Comparison of ENCODE assay signal across 8 mouse cellular contexts in genomic region chr11:61300716-61301392, GRCm38 (mm10). TPM values are rescaled to one million over a fixed set of nuclear protein-coding genes. Genes with fewer than 3 reads are reported as not detected.
DNase-seq lines count a peak whose midpoint lies in the region; ATAC-seq and TF ChIP-seq lines count a peak whose summit lies in the region.

No protein-coding gene starts in this region.

- 0 out of 2 replicates have a peak, but pooled peaks cover 3% of the 10 kb centered on the region for H3K9me3 ChIP-seq in embryonic facial prominence, embryonic 10.5 days
- no peaks in the 10 kb centered on the region for H3K9me3 ChIP-seq in hindbrain, embryonic 11.5 days (ENCODE audit: control insufficient read depth, low read length)
- H3K9me3 ChIP-seq in liver, embryonic 14.5 days (ENCODE audit: control insufficient read depth, low read length): no peaks in the 10 kb centered on the region; the same call in 1 of the 2 replicates

- H3K4me1 ChIP-seq in embryonic facial prominence, embryonic 10.5 days: peaks cover 13% of the 10 kb centered on the region
- no peaks in the 10 kb centered on the region; the same call in 1 of the 2 replicates for H3K4me1 ChIP-seq in hindbrain, embryonic 11.5 days (replicated peaks; ENCODE audit: control insufficient read depth, insufficient read depth, low read length)
- peaks cover 0 to 11% of the 10 kb centered on the region in 2 experiments; a peak in 2 of 4 replicates for H3K4me1 ChIP-seq in liver, embryonic 14.5 days (replicated peaks; ENCODE audit: control insufficient read depth in 2 of 2, insufficient read depth in 2 of 2, low read length in 1 of 2)

- no peak for TF ChIP-seq EP300 in liver, embryonic 14.5 days (IDR thresholded peaks at IDR 0.05; ENCODE audit: low read depth)

- peak overlapping the region; percentile 72 for H3K27ac ChIP-seq in embryonic facial prominence, embryonic 10.5 days (replicated peaks)
- H3K27ac ChIP-seq in hindbrain, embryonic 11.5 days (ENCODE audit: low read depth, low read length): no peak overlapping the region
- H3K27ac ChIP-seq in liver, embryonic 14.5 days: no peak overlapping the region

- H3K36me3 ChIP-seq in embryonic facial prominence, embryonic 10.5 days (replicated peaks): no peaks in the 10 kb centered on the region
- H3K36me3 ChIP-seq in hindbrain, embryonic 11.5 days (ENCODE audit: control insufficient read depth, insufficient read depth, low read length): no peaks in the 10 kb centered on the region
- H3K36me3 ChIP-seq in liver, embryonic 14.5 days (replicated peaks; ENCODE audit: control insufficient read depth, insufficient read depth, low read depth): no peaks in the 10 kb centered on the region

- peak overlapping the region; percentile 27 for H3K4me3 ChIP-seq in embryonic facial prominence, embryonic 10.5 days
- H3K4me3 ChIP-seq in hindbrain, embryonic 11.5 days (ENCODE audit: low read depth, low read length): no peak overlapping the region
- H3K4me3 ChIP-seq in liver, embryonic 14.5 days (ENCODE audit: insufficient read depth in 1 of 2, low read depth in 2 of 2, low read length in 2 of 2): peak overlapping the region in 1 of 2 experiments; percentile 2; a peak in 1 of 4 replicates

- no peak for TF ChIP-seq CTCF in liver, embryonic 14.5 days (IDR thresholded peaks at IDR 0.05; ENCODE audit: low read depth)

- 0 out of 2 replicates have a peak overlapping the region, but pooled peaks have one; percentile 15 for H3K9ac ChIP-seq in hindbrain, embryonic 11.5 days (ENCODE audit: low read depth, low read length)
- H3K9ac ChIP-seq in liver, embryonic 14.5 days (replicated peaks): no peak overlapping the region; the same call in 1 of the 2 replicates

- peak overlapping the region; percentile 11; the same call in 1 of the 2 replicates for H3K4me2 ChIP-seq in hindbrain, embryonic 11.5 days (replicated peaks; ENCODE audit: low read depth, low read length)
- peak overlapping the region; percentile 44 for H3K4me2 ChIP-seq in liver, embryonic 14.5 days (ENCODE audit: low read depth)

- WGBS in embryonic facial prominence, embryonic 10.5 days: 16% methylated on average over 16 of the region's 16 CpGs
- WGBS in hindbrain, embryonic 11.5 days: 22% methylated on average over 10 of the region's 16 CpGs
- WGBS in liver, embryonic 14.5 days (ENCODE audit: insufficient replicate concordance): 38% methylated on average over 12 of the region's 16 CpGs

- 0 out of 2 replicates have a peak, but pooled peaks cover 2% of the 10 kb centered on the region for H3K27me3 ChIP-seq in embryonic facial prominence, embryonic 10.5 days (replicated peaks; ENCODE audit: low read depth, poor library complexity, severe bottlenecking)
- H3K27me3 ChIP-seq in hindbrain, embryonic 11.5 days (ENCODE audit: control insufficient read depth, insufficient read depth, low read length): no peaks in the 10 kb centered on the region
- no peaks in the 10 kb centered on the region for H3K27me3 ChIP-seq in liver, embryonic 14.5 days (ENCODE audit: control insufficient read depth, insufficient read depth, low read length)

- no peak for ATAC-seq in hindbrain, embryonic 11.5 days (ENCODE audit: low FRiP score)
- peak; percentile 26; the same call in 1 of the 2 replicates for ATAC-seq in liver, embryonic 14.5 days (ENCODE audit: insufficient read depth)
- ATAC-seq in activated CD4-positive, CD25-positive, alpha-beta regulatory T cell, adult 4 months: no peak

- peak; percentile 40 for DNase-seq in adrenal gland, adult 2 months
- DNase-seq in adrenal gland, postnatal 4 days (ENCODE audit: low spot score in 2 of 2): no peak
- peak; percentile 39 for DNase-seq in embryonic facial prominence, embryonic 10.5 days (ENCODE audit: low spot score)
- DNase-seq in hindbrain, embryonic 11.5 days (ENCODE audit: low spot score): no peak
- no peak for DNase-seq in liver, embryonic 14.5 days (ENCODE audit: low read depth in 3 of 3, low spot score in 3 of 3)
- DNase-seq in right cerebral cortex, postnatal 36 days (ENCODE audit: low spot score in 2 of 2): no peak
- DNase-seq in left cerebral cortex, adult 8-10 months (ENCODE audit: low spot score in 2 of 2): no peak

RNA-seq across cellular contexts. Expression of gene Aldh3a2, which starts 33.6 kb away (rescaled TPM):
- total RNA-seq in adrenal gland, adult 2 months (2021): 10 to 100 TPM; 54.0 to 54.3 TPM
- 34.7 and 36.6 TPM in 2 replicates for polyA plus RNA-seq in adrenal gland, adult 2 months (2012; rRNA removed)
- total RNA-seq in adrenal gland, postnatal 4 days (2021): 10 to 100 TPM; 63.7 to 70.6 TPM
- polyA plus RNA-seq in embryonic facial prominence, embryonic 10.5 days (2016; fragmentation: Nextera tagmentation; extraction: Ambion mirVana): 16.7 and 17.6 TPM in 2 replicates
- polyA plus RNA-seq in hindbrain, embryonic 11.5 days (2014; fragmentation: Nextera tagmentation; extraction: Ambion mirVana): 24.9 and 26.8 TPM in 2 replicates
- polyA plus RNA-seq in liver, embryonic 14.5 days (2012; rRNA removed): 19.0 and 22.9 TPM in 2 replicates
- polyA plus RNA-seq in liver, embryonic 14.5 days (2014; fragmentation: Nextera tagmentation; extraction: Ambion mirVana): 28.0 and 30.2 TPM in 2 replicates
- polyA plus RNA-seq in activated CD4-positive, CD25-positive, alpha-beta regulatory T cell, adult 4 months (2017; shearing (Covaris generic)): 10 to 100 TPM; 34.2 to 40.6 TPM
- 10 to 100 TPM; 54.8 to 58.9 (median 56.1) TPM for total RNA-seq in left cerebral cortex, adult 8-10 months (2022)

RNA-seq across cellular contexts. Expression of gene Slc47a2, which starts 41.8 kb away (rescaled TPM):
- not detected for total RNA-seq in adrenal gland, adult 2 months (2021)
- 0.08 and 0.16 TPM in 2 replicates for polyA plus RNA-seq in adrenal gland, adult 2 months (2012; rRNA removed)
- under 1 TPM in 1 of 2 experiments, not detected in 1; 0.11 TPM for total RNA-seq in adrenal gland, postnatal 4 days (2021)
- not detected in 2 replicates for polyA plus RNA-seq in embryonic facial prominence, embryonic 10.5 days (2016; fragmentation: Nextera tagmentation; extraction: Ambion mirVana)
- not detected in 2 replicates for polyA plus RNA-seq in hindbrain, embryonic 11.5 days (2014; fragmentation: Nextera tagmentation; extraction: Ambion mirVana)
- 0.12 and 0.21 TPM in 2 replicates for polyA plus RNA-seq in liver, embryonic 14.5 days (2012; rRNA removed)
- 0.10 TPM in 1 of 2 replicates, not detected in the other for polyA plus RNA-seq in liver, embryonic 14.5 days (2014; fragmentation: Nextera tagmentation; extraction: Ambion mirVana)
- not detected for polyA plus RNA-seq in activated CD4-positive, CD25-positive, alpha-beta regulatory T cell, adult 4 months (2017; shearing (Covaris generic))
- total RNA-seq in left cerebral cortex, adult 8-10 months (2022): under 1 TPM; 0.23 to 0.55 (median 0.27) TPM

Comparison
In these comparisons a context has a peak if more than half of its experiments do, and no peak if none do; other contexts are left out.
1. DNase-seq: peak in adrenal gland, adult 2 months (single experiment) and embryonic facial prominence, embryonic 10.5 days (single experiment); none in adrenal gland, postnatal 4 days (0 of 2), hindbrain, embryonic 11.5 days (single experiment), liver, embryonic 14.5 days (0 of 3), right cerebral cortex, postnatal 36 days (0 of 2) and left cerebral cortex, adult 8-10 months (0 of 2).